Mouse (Mus musculus): ENCODE data around the gene Sertad2.

Gene Sertad2

GRCm38 (mm10) chr11:20549481-20549880, 6.4 kb downstream of the Sertad2 start:
- no peak for DNase-seq

- no peak for DNase-seq
Measured at GRCm38 (mm10) chr11:20550196-20550595, 7.1 kb downstream of the Sertad2 start.

GRCm38 (mm10) chr11:20552059-20552458, 9.0 kb downstream of the Sertad2 start:
- DNase-seq, result no peak

- no peak for DNase-seq
Measured at GRCm38 (mm10) chr11:20552758-20553673, 10.0 kb downstream of the Sertad2 start.

GRCm38 (mm10) chr11:20555651-20556050, 12.6 kb downstream of the Sertad2 start:
- no peak for DNase-seq

DNA sequence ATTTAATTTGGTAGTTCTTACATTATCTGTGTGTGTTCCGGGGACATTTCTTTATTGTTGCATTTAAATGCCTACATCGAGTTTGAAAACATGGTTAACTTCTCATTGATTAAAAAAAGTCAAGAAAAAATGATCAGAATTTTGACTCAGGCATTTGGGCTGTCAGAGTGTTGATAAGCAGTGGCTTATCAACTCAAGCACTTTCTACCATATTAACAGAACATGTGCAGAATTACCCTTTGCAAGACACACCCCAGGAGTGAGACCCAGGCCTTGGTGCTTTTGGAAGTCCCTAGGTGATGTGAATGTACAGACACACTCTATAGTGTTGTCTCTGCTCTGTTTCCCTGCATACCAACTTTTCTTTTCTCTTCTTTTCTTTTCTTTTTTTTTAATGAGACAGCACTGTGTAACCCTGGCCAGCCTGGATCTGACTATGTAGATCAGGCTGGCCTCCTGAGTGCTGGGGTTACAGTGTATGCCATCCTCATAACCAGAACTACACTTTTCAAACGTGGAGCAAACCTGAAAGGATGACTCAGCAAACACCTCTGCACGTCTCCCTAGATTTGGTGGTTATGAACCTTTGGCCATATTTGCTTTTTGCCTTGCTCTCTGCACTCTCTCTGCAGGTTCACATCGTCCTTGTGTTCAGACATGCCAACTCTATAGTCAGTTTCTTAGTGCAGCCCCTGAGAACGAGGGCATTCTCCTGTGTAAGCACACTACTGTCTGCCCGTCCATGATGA, 13.3 kb downstream of the Sertad2 start:
- DNase-seq, result no peak

DNA sequence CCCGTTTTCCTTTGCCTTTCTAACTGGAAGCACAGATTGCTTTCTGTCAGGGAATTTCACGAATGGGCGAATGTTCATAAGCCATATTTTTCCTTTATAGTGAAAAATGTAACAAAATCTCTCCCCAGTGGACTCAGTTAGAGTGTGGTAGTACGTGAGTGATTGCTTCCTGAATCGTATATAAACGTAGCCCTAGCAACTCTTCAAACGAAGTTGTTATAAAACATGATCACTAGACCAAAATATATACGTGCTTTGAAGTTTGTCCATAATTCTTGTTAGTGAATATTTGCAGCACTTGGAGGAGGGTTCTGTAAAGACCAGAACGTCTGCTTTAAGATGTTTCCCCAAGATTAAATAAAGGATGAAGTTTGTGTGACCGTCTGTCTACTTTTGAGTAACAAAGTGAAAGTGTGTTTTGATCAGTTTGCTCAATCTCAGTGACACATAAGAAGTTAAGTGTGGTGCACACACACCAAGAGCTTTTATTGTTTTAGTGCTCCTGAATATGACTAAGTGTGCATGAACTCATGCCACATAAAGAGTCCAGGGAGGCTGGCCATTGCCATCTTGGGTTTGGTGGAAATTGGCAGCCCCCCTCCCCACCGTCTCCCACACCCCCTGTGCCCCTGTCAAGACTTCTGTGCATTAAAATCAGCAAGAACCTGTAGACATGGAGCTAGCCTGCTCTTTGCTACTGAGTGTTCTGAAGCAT, 16.3 kb downstream of the Sertad2 start:
- DNase-seq, result no peak

GRCm38 (mm10) chr11:20559951-20560642, 17.0 kb downstream of the Sertad2 start:
- DNase-seq, result no peak

- DNase-seq, result no peak
Measured at GRCm38 (mm10) chr11:20561323-20562002, 18.4 kb downstream of the Sertad2 start.

GRCm38 (mm10) chr11:20565057-20565456, 22.0 kb downstream of the Sertad2 start:
- no peak for DNase-seq

DNA sequence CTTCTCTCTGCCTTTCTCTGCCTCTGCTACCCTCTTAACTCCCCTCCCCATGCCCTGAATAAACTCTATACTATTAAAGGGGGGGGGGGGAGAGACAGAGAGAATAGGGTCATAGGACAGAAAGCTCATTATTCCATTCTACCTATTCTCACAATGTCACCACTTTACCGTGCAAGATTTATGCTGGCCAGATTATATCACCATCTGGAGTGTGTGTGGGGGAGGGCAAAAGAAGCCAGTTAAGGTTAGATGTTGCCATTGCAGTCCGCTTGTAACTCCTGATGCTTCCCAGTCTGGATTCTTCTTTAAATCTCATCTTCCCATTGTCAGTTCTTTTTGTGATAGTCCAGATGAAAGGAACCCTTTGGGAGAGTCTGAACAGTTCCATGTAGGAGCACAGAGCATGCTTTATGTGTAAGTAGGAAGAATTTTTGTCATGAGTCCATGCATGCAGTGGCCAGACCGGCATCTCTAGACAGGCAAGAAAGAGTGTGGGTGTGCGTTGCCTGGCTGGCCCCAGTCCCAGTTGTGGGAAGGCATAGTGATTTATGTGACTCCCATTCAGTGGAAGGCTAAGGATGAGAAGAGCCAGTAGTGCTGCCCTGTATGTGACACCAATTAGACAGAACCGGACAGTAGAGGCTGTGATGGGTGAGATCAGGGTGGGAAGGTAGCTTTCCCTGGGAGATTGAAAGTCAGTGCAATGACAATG, 28.8 kb downstream of the Sertad2 start:
- peak; percentile 46 for DNase-seq

GRCm38 (mm10) chr11:20576046-20576635, 33.1 kb downstream of the Sertad2 start:
- DNase-seq, result no peak

DNA sequence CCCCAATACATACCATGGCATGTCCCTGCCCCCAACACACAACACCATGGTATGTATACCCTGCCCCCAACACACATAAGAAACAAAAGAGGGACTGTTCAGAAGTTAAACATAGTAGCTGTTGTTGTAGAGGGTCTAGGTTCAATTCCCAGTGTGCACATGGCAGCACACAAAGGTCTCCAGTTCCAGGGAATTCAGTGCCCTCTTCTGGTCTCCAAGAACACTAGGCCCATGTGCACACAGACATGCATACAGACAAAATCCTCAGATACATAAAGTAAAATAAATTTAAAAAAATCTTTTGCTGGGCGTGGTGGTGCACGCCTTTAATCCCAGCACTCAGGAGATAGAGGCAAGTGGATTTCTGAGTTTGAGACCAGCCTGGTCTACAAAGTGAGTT, 39.7 kb downstream of the Sertad2 start:
- DNase-seq, result no peak

DNA sequence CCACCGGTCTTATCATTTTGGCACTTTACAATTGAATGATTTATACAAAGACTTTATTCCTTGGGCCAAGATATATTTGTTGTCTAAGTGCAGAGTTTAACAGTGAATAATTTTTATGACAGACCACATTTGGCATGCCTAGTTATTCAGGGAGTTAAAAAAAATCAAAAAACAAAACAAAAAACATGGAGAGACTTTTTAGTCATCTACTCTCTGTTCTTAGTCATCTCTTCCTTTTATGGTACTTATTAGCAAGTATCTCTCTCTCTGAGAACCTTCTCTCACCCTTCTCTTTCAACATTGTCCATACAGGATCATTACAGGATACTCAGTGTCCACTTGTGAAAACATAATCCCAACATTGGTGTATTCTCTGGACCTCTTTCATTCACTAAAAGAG, 42.2 kb downstream of the Sertad2 start:
- no peak for DNase-seq

DNA sequence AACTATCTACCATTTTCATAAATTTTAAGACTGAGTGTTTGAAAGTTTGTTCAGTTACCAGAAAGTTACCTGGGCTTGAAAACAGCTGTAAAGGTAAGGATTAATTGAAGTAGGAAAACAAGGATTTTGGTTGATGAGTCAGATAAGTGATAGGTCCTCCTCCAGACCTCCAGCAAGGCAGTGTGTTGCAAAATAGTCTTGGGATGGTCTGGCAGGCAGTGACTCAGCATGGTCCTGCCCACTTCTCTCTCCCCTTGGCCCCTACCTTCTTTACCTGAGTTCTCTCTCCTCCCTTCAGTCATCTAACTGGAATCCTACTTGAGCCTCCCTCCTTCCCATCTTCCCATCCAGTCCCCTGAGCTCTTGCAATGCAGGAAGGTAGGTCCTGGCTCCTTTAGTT, 43.1 kb downstream of the Sertad2 start:
- no peak for DNase-seq

DNA sequence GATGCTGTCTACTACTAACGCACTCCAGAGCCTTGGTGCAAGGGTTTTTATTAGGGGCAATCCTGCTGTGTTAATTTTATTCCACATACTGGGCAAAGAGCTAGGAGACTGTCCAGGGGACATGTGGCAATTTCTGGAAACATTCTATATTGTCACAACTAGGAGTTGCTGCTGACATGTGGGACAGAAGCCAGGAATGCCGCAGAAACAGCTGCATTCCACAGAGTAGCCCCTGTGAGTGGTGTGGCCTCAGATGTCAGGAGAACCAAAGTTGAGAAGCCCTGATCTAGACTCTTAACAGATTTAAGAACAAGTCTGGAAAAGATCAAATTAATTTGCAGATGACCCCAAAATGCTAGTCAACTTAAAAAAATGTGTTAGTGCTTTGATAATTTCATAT, 46.3 kb downstream of the Sertad2 start:
- DNase-seq, result no peak

GRCm38 (mm10) chr11:20592010-20592409, 49.0 kb downstream of the Sertad2 start:
- DNase-seq, result no peak

GRCm38 (mm10) chr11:20594229-20595201, 51.5 kb downstream of the Sertad2 start:
- DNase-seq, result no peak

GRCm38 (mm10) chr11:20603066-20603812, 60.2 kb downstream of the Sertad2 start:
- DNase-seq, result peak; percentile 43

Measured in layer of hippocampus, adult 9-11 months (tissue).